19 mouse cellular contexts compared by ENCODE assay signal in genomic region chr19:5778312-5778711, GRCm38 (mm10).
"Had no signal": no experiment of that assay in that cellular context is flagged by ENCODE, and none has a peak within 500 bp of the region (broad histone marks: within the 10 kb centered on the region; RNA-seq: fewer than 3 reads in every experiment).

No protein-coding gene starts in this region.

- H3K27ac ChIP-seq: kidney, postnatal 0 days; limb, embryonic 12.5 days; liver, embryonic 15.5 days; midbrain, embryonic 10.5 days; midbrain, embryonic 15.5 days; neural tube, embryonic 15.5 days; stomach, postnatal 0 days had no signal

- H3K36me3 ChIP-seq: limb, embryonic 12.5 days; liver, embryonic 15.5 days; midbrain, embryonic 10.5 days; midbrain, embryonic 15.5 days; neural tube, embryonic 15.5 days had no signal

- H3K4me3 ChIP-seq: limb, embryonic 12.5 days; liver, embryonic 15.5 days; midbrain, embryonic 10.5 days; midbrain, embryonic 15.5 days; neural tube, embryonic 15.5 days had no signal

- H3K4me2 ChIP-seq: limb, embryonic 12.5 days; liver, embryonic 11.5 days; liver, embryonic 15.5 days; midbrain, embryonic 15.5 days; neural tube, embryonic 15.5 days had no signal

- H3K9ac ChIP-seq: limb, embryonic 12.5 days; liver, embryonic 15.5 days; midbrain, embryonic 15.5 days; neural tube, embryonic 15.5 days had no signal

- DNase-seq: kidney, adult 9 months; kidney, postnatal 36 days; layer of hippocampus, adult 9-11 months; layer of hippocampus, postnatal 36 days; lung, adult 2 months; lung, postnatal 4 days; right cerebral cortex, adult 18-20 months; right cerebral cortex, postnatal 25 days; thymus, adult 18-20 months; thymus, postnatal 14 days had no signal

- ATAC-seq: lung, postnatal 0 days; midbrain, embryonic 15.5 days had no signal

- H3K4me1 ChIP-seq: limb, embryonic 12.5 days; liver, embryonic 15.5 days; midbrain, embryonic 10.5 days; midbrain, embryonic 15.5 days; neural tube, embryonic 15.5 days had no signal

- H3K27me3 ChIP-seq: limb, embryonic 12.5 days; midbrain, embryonic 15.5 days; neural tube, embryonic 15.5 days had no signal

- H3K9me3 ChIP-seq: limb, embryonic 12.5 days; liver, embryonic 15.5 days; midbrain, embryonic 10.5 days; midbrain, embryonic 15.5 days; neural tube, embryonic 15.5 days had no signal
